Mouse (Mus musculus) intestine, embryonic 15.5 days (tissue): ENCODE measurements at regions not wholly inside any gene's neighbourhood (a gene's known extent, or its start where the extent isn't known, plus 50 kb on each side); places are given as distances from the start of the nearest gene placed in this dataset.
A peak's percentile ranks its signal among the peaks of the same experiment; 100 is the strongest.

Experiments used
- ATAC-seq: fragments of 200-750 bp; cut with Nextera tagmentation; 2 replicates; pipeline ENCODE4 v1.8.0; 2017; ENCODE audit warnings: moderate TSS enrichment, moderate library complexity
- H3K27ac ChIP-seq: fragments of 300-500 bp; sonication (generic); 2 replicates; pipeline ENCODE4 v1.5.1; 2015; ENCODE audit warnings: mild to moderate bottlenecking, inconsistent platforms
- H3K27me3 ChIP-seq: fragments of 300-500 bp; sonication (generic); replicated peaks from 2 replicates; pipeline ENCODE4 v1.6.1; 2015; ENCODE audit warnings: inconsistent platforms
- H3K36me3 ChIP-seq: fragments of 300-500 bp; sonication (generic); 2 replicates; pipeline ENCODE4 v1.6.1; 2015; ENCODE audit warnings: inconsistent platforms
- H3K4me1 ChIP-seq: fragments of 300-500 bp; sonication (generic); replicated peaks from 2 replicates; pipeline ENCODE4 v1.6.1; 2015; ENCODE audit warnings: inconsistent platforms
- H3K4me2 ChIP-seq: fragments of 300-500 bp; sonication (generic); replicated peaks from 2 replicates; pipeline ENCODE4 v1.6.1; 2015; ENCODE audit warnings: mild to moderate bottlenecking, inconsistent platforms
- H3K4me3 ChIP-seq: fragments of 300-500 bp; sonication (generic); replicated peaks from 2 replicates; pipeline ENCODE4 v1.5.1; 2015; ENCODE audit warnings: inconsistent platforms
- H3K9ac ChIP-seq: fragments of 300-500 bp; sonication (generic); 2 replicates; pipeline ENCODE4 v1.6.1; 2015; ENCODE audit warnings: inconsistent platforms
- H3K9me3 ChIP-seq: fragments of 300-500 bp; sonication (generic); 2 replicates; pipeline ENCODE4 v1.6.1; 2016; ENCODE audit warnings: inconsistent platforms
- WGBS: fragments of 180-500 bp; shearing (Covaris S2); methylation state at CpG from one replicate; pipeline ENCODE4 v1.1.7; 2015; 5-methylcytosine and 5-hydroxymethylcytosine counted together

GRCm38 (mm10) chr12:74657036-74657648, 340.9 kb upstream of the Gm11042 start:
- 69% methylated on average over 2 of the region's 2 CpGs for WGBS
- Histone ChIP-seq H3K9ac (no peak overlapping the region), H3K4me1 (no peaks in the 10 kb centered on the region), H3K36me3 (no peaks in the 10 kb centered on the region), H3K27ac (no peak overlapping the region), H3K4me2 (no peak overlapping the region), H3K27me3 (no peaks in the 10 kb centered on the region), H3K9me3 (no peaks in the 10 kb centered on the region), H3K4me3 (no peak overlapping the region)
- no peak for ATAC-seq

GRCm38 (mm10) chr12:74651256-74651655, 335.1 kb upstream of the Gm11042 start:
- no peak overlapping the region for H3K4me3 ChIP-seq
- no peak for ATAC-seq
- no peak overlapping the region for H3K27ac ChIP-seq
- no peak overlapping the region for H3K9ac ChIP-seq
- 86% methylated on average over 1 of the region's 1 CpGs for WGBS
- no peak overlapping the region for H3K4me2 ChIP-seq
- H3K27me3 ChIP-seq, result no peaks in the 10 kb centered on the region
- H3K9me3 ChIP-seq, result no peaks in the 10 kb centered on the region
- no peaks in the 10 kb centered on the region for H3K4me1 ChIP-seq
- H3K36me3 ChIP-seq, result no peaks in the 10 kb centered on the region

GRCm38 (mm10) chr12:74632827-74633226, 316.6 kb upstream of the Gm11042 start:
- 83% methylated on average over 2 of the region's 2 CpGs for WGBS
- no peak overlapping the region for H3K4me3 ChIP-seq
- H3K4me1 ChIP-seq, result no peaks in the 10 kb centered on the region
- no peak overlapping the region for H3K4me2 ChIP-seq
- H3K36me3 ChIP-seq, result no peaks in the 10 kb centered on the region
- no peaks in the 10 kb centered on the region for H3K9me3 ChIP-seq
- no peak overlapping the region for H3K27ac ChIP-seq
- ATAC-seq, result no peak
- no peaks in the 10 kb centered on the region for H3K27me3 ChIP-seq
- H3K9ac ChIP-seq, result no peak overlapping the region

GRCm38 (mm10) chr12:74595208-74595607, 279.0 kb upstream of the Gm11042 start:
- Histone ChIP-seq H3K4me2 (no peak overlapping the region), H3K36me3 (no peaks in the 10 kb centered on the region), H3K4me1 (no peaks in the 10 kb centered on the region), H3K4me3 (no peak overlapping the region), H3K9ac (no peak overlapping the region), H3K9me3 (no peaks in the 10 kb centered on the region), H3K27ac (no peak overlapping the region), H3K27me3 (no peaks in the 10 kb centered on the region)
- ATAC-seq, result no peak
- 62% methylated on average over 2 of the region's 2 CpGs for WGBS

- whole genome bisulfite sequencing, result 79% methylated on average over 2 of the region's 2 CpGs
- H3K9ac ChIP-seq, result no peak overlapping the region
- no peak overlapping the region for H3K27ac ChIP-seq
- H3K9me3 ChIP-seq, result no peaks in the 10 kb centered on the region
- H3K27me3 ChIP-seq, result no peaks in the 10 kb centered on the region
- H3K4me1 ChIP-seq, result no peaks in the 10 kb centered on the region
- H3K4me3 ChIP-seq, result no peak overlapping the region
- no peak for ATAC-seq
- H3K4me2 ChIP-seq, result no peak overlapping the region
- no peaks in the 10 kb centered on the region for H3K36me3 ChIP-seq
Measured at GRCm38 (mm10) chr12:74554599-74554998, 238.4 kb upstream of the Gm11042 start.

- Histone ChIP-seq H3K4me3 (no peak overlapping the region), H3K4me1 (no peaks in the 10 kb centered on the region), H3K27me3 (no peaks in the 10 kb centered on the region), H3K9me3 (no peaks in the 10 kb centered on the region), H3K36me3 (no peaks in the 10 kb centered on the region), H3K4me2 (no peak overlapping the region), H3K9ac (no peak overlapping the region), H3K27ac (no peak overlapping the region)
- no peak for ATAC-seq
- 83% methylated on average over 2 of the region's 2 CpGs for WGBS
Measured at GRCm38 (mm10) chr12:74544172-74544571, 228.0 kb upstream of the Gm11042 start.

GRCm38 (mm10) chr12:74534882-74535281, 218.7 kb upstream of the Gm11042 start:
- Histone ChIP-seq H3K4me2 (no peak overlapping the region), H3K9me3 (no peaks in the 10 kb centered on the region), H3K36me3 (no peaks in the 10 kb centered on the region), H3K27ac (no peak overlapping the region), H3K9ac (no peak overlapping the region), H3K4me3 (no peak overlapping the region), H3K4me1 (no peaks in the 10 kb centered on the region), H3K27me3 (no peaks in the 10 kb centered on the region)
- no peak for ATAC-seq
- 72% methylated on average over 2 of the region's 2 CpGs for WGBS

GRCm38 (mm10) chr12:74528983-74529566, 212.9 kb upstream of the Gm11042 start:
- 59% methylated on average over 5 of the region's 5 CpGs for WGBS

GRCm38 (mm10) chr12:74527190-74527621, 211.0 kb upstream of the Gm11042 start:
- H3K4me2 ChIP-seq, result no peak overlapping the region
- no peaks in the 10 kb centered on the region for H3K4me1 ChIP-seq
- H3K4me3 ChIP-seq, result no peak overlapping the region
- no peak overlapping the region for H3K27ac ChIP-seq
- 66% methylated on average over 2 of the region's 2 CpGs for WGBS
- no peaks in the 10 kb centered on the region for H3K36me3 ChIP-seq
- H3K27me3 ChIP-seq, result no peaks in the 10 kb centered on the region
- no peak overlapping the region for H3K9ac ChIP-seq
- no peaks in the 10 kb centered on the region for H3K9me3 ChIP-seq
- ATAC-seq, result no peak

More at GRCm38 (mm10) chr12:74528983-74529566, 212.9 kb upstream of the Gm11042 start:
- H3K9ac ChIP-seq, result no peak overlapping the region
- H3K4me2 ChIP-seq, result no peak overlapping the region
- no peak overlapping the region for H3K27ac ChIP-seq
- no peaks in the 10 kb centered on the region for H3K36me3 ChIP-seq
- H3K27me3 ChIP-seq, result no peaks in the 10 kb centered on the region
- no peak overlapping the region for H3K4me3 ChIP-seq
- peak; percentile 58; the same call in 1 of the 2 replicates for ATAC-seq
- H3K4me1 ChIP-seq, result no peaks in the 10 kb centered on the region
- no peaks in the 10 kb centered on the region for H3K9me3 ChIP-seq

- Histone ChIP-seq H3K4me2 (no peak overlapping the region), H3K9ac (no peak overlapping the region), H3K4me3 (no peak overlapping the region), H3K27me3 (no peaks in the 10 kb centered on the region), H3K4me1 (no peaks in the 10 kb centered on the region), H3K36me3 (no peaks in the 10 kb centered on the region), H3K9me3 (no peaks in the 10 kb centered on the region), H3K27ac (no peak overlapping the region)
- ATAC-seq, result peak; percentile 68
Measured at GRCm38 (mm10) chr12:74523988-74524387, 207.8 kb upstream of the Gm11042 start.

GRCm38 (mm10) chr12:74518032-74518431, 201.8 kb upstream of the Gm11042 start:
- Histone ChIP-seq H3K9me3 (no peaks in the 10 kb centered on the region), H3K4me2 (no peak overlapping the region), H3K4me1 (no peaks in the 10 kb centered on the region), H3K9ac (no peak overlapping the region), H3K4me3 (no peak overlapping the region), H3K27ac (no peak overlapping the region), H3K27me3 (no peaks in the 10 kb centered on the region), H3K36me3 (no peaks in the 10 kb centered on the region)
- 93% methylated on average over 6 of the region's 6 CpGs for WGBS
- ATAC-seq, result no peak

GRCm38 (mm10) chr12:74516527-74516926, 200.3 kb upstream of the Gm11042 start:
- Histone ChIP-seq H3K36me3 (no peaks in the 10 kb centered on the region), H3K27ac (no peak overlapping the region), H3K9ac (no peak overlapping the region), H3K4me1 (no peaks in the 10 kb centered on the region), H3K27me3 (no peaks in the 10 kb centered on the region), H3K9me3 (no peaks in the 10 kb centered on the region), H3K4me3 (no peak overlapping the region), H3K4me2 (no peak overlapping the region)
- WGBS, result 61% methylated on average over 3 of the region's 3 CpGs
- ATAC-seq, result no peak

GRCm38 (mm10) chr12:74502791-74503190, 186.6 kb upstream of the Gm11042 start:
- 54% methylated on average over 2 of the region's 2 CpGs for WGBS
- Histone ChIP-seq H3K27ac (no peak overlapping the region), H3K4me3 (no peak overlapping the region), H3K4me1 (no peaks in the 10 kb centered on the region), H3K9ac (no peak overlapping the region), H3K4me2 (no peak overlapping the region), H3K27me3 (no peaks in the 10 kb centered on the region), H3K9me3 (no peaks in the 10 kb centered on the region), H3K36me3 (no peaks in the 10 kb centered on the region)
- no peak for ATAC-seq
